16 mouse cellular contexts compared by ENCODE assay signal in genomic region chr4:85976188-85976587, GRCm38 (mm10).
"Had no signal": no experiment of that assay in that cellular context is flagged by ENCODE, and none has a peak within 500 bp of the region (broad histone marks: within the 10 kb centered on the region; RNA-seq: fewer than 3 reads in every experiment).

No protein-coding gene starts in this region.

- H3K4me2 ChIP-seq: liver, embryonic 15.5 days; midbrain, embryonic 11.5 days; midbrain, embryonic 13.5 days; midbrain, embryonic 15.5 days; neural tube, embryonic 12.5 days; stomach, embryonic 15.5 days had no signal

- H3K9ac ChIP-seq: liver, embryonic 15.5 days; liver, postnatal 0 days; midbrain, embryonic 13.5 days; midbrain, embryonic 15.5 days; neural tube, embryonic 12.5 days; stomach, embryonic 15.5 days had no signal

- H3K27me3 ChIP-seq: liver, embryonic 15.5 days; megakaryocyte, embryonic 14.5 days; midbrain, embryonic 13.5 days; midbrain, embryonic 15.5 days; neural tube, embryonic 12.5 days; stomach, embryonic 15.5 days had no signal

- DNase-seq: liver, postnatal 0 days; lung, adult 2 months; lung, postnatal 10 days; right cerebral cortex, postnatal 14 days; thymus, adult 2 months; thymus, postnatal 25 days; thymus, postnatal 4 days had no signal

- H3K27ac ChIP-seq: liver, embryonic 15.5 days; macrophage; midbrain, embryonic 13.5 days; midbrain, embryonic 15.5 days; neural tube, embryonic 12.5 days; stomach, embryonic 15.5 days; stomach, postnatal 0 days had no signal

- H3K36me3 ChIP-seq: liver, embryonic 15.5 days; midbrain, embryonic 13.5 days; midbrain, embryonic 15.5 days; neural tube, embryonic 12.5 days; stomach, embryonic 15.5 days had no signal

- H3K9me3 ChIP-seq: liver, embryonic 15.5 days; megakaryocyte, embryonic 14.5 days; midbrain, embryonic 13.5 days; midbrain, embryonic 15.5 days; neural tube, embryonic 12.5 days; stomach, embryonic 15.5 days had no signal

- ATAC-seq: liver, postnatal 0 days; midbrain, embryonic 13.5 days; midbrain, embryonic 15.5 days had no signal

- H3K4me3 ChIP-seq: liver, embryonic 15.5 days; megakaryocyte, embryonic 14.5 days; midbrain, embryonic 13.5 days; midbrain, embryonic 15.5 days; neural tube, embryonic 12.5 days; stomach, embryonic 15.5 days had no signal

- H3K4me1 ChIP-seq: liver, embryonic 15.5 days; midbrain, embryonic 13.5 days; midbrain, embryonic 15.5 days; neural tube, embryonic 12.5 days; stomach, embryonic 15.5 days had no signal
